Mouse (Mus musculus) heart, adult 2 months (tissue): ENCODE data around the gene Rubcn.

Experiments used
- CTCF ChIP-seq: fragments of 200-600 bp; IDR thresholded peaks from 2 replicates; pipeline ENCODE4 v1.8.1; 2022; ENCODE audit warnings: antibody characterized with exemption, mild to moderate bottlenecking, moderate library complexity
- EP300 ChIP-seq: fragments of 200-500 bp; IDR thresholded peaks from 2 replicates; pipeline ENCODE4 v1.6.1; 2011; ENCODE audit warnings: low read depth, low read length, control low read depth; ENCODE audit not compliant: insufficient read depth
- POLR2A ChIP-seq: fragments of 200-500 bp; IDR thresholded peaks from 2 replicates; pipeline ENCODE4 v1.6.1; 2011; ENCODE audit warnings: mild to moderate bottlenecking, low read depth, low read length, control low read depth; ENCODE audit not compliant: insufficient read depth

- no peak for TF ChIP-seq EP300
- no peak for TF ChIP-seq CTCF
- TF ChIP-seq POLR2A: no peak
Observed at GRCm38 (mm10) chr16:32815160-32815605, 62.4 kb downstream of the Rubcn start.
